In the genomic region with DNA sequence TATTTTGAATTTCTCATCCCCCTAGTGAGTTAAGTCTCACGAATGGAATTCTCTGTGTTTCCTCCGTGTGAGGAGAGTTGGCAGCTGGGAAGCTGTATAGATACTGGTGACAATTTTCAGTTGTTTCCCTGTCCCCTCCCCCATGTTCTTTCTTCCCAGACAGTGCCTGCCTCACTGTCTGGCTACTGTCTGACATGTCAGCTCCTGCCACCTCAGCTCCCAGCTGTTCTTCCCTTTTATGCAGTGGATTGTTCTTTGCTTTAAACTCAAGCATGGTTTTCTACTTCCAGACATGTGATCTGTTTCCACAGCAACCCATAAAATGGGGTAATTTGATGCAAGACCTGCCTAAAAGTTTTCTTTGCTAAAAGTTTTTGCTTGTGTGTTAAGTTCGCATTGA, we compare ENCODE assay signal across 12 mouse cellular contexts.
DNase-seq lines count a peak whose midpoint lies in the region; ATAC-seq lines count a peak whose summit lies in the region.
"Had no signal": no experiment of that assay in that cellular context is flagged by ENCODE, and none has a peak within 500 bp of the region (broad histone marks: within the 10 kb centered on the region; RNA-seq: fewer than 3 reads in every experiment).

No protein-coding gene starts in this region.

- WGBS in limb, embryonic 11.5 days: 56% methylated on average over 3 of the region's 3 CpGs
- 55% methylated on average over 3 of the region's 3 CpGs for WGBS in limb, embryonic 10.5 days
- WGBS in embryonic facial prominence, embryonic 11.5 days: 46% methylated on average over 3 of the region's 3 CpGs
- WGBS in midbrain, embryonic 13.5 days: 44% methylated on average over 3 of the region's 3 CpGs

- H3K9ac ChIP-seq in limb, embryonic 11.5 days (ENCODE audit: low read length): no peak overlapping the region
- no peak overlapping the region for H3K9ac ChIP-seq in embryonic facial prominence, embryonic 11.5 days (replicated peaks; ENCODE audit: low read length)
- no peak overlapping the region for H3K9ac ChIP-seq in midbrain, embryonic 13.5 days (replicated peaks)
- H3K9ac ChIP-seq: embryonic facial prominence, embryonic 15.5 days had no signal

- no peak overlapping the region for H3K4me2 ChIP-seq in limb, embryonic 11.5 days (ENCODE audit: low read depth, severe bottlenecking)
- H3K4me2 ChIP-seq in embryonic facial prominence, embryonic 11.5 days (ENCODE audit: low read depth, low read length): no peak overlapping the region
- H3K4me2 ChIP-seq in midbrain, embryonic 13.5 days (replicated peaks): no peak overlapping the region
- H3K4me2 ChIP-seq: embryonic facial prominence, embryonic 15.5 days had no signal

- DNase-seq in limb, embryonic 11.5 days (ENCODE audit: low spot score): peak; percentile 25
- DNase-seq in limb, embryonic 10.5 days (ENCODE audit: low spot score): no peak
- DNase-seq in embryonic facial prominence, embryonic 11.5 days (ENCODE audit: low spot score): peak; percentile 56
- DNase-seq in forelimb bud, embryonic 11.5 days (ENCODE audit: low read depth, low spot score): peak; percentile 37
- DNase-seq in cerebellum, postnatal 10 days: no peak
- DNase-seq in MN1 (ENCODE audit: low spot score): no peak
- DNase-seq: adrenal gland, postnatal 25 days; spleen, adult 18-20 months had no signal

- H3K27me3 ChIP-seq in limb, embryonic 11.5 days (ENCODE audit: control insufficient read depth, insufficient read depth, low read length): no peaks in the 10 kb centered on the region
- no peaks in the 10 kb centered on the region for H3K27me3 ChIP-seq in limb, embryonic 10.5 days (ENCODE audit: low read depth, poor library complexity, severe bottlenecking)
- H3K27me3 ChIP-seq in embryonic facial prominence, embryonic 11.5 days (ENCODE audit: control insufficient read depth, insufficient read depth, low read length): no peaks in the 10 kb centered on the region
- H3K27me3 ChIP-seq in midbrain, embryonic 13.5 days: no peaks in the 10 kb centered on the region
- H3K27me3 ChIP-seq: embryonic facial prominence, embryonic 15.5 days had no signal

- no peak overlapping the region for H3K27ac ChIP-seq in limb, embryonic 11.5 days (replicated peaks; ENCODE audit: low read depth, low read length)
- H3K27ac ChIP-seq in limb, embryonic 10.5 days: no peak overlapping the region
- no peak overlapping the region for H3K27ac ChIP-seq in embryonic facial prominence, embryonic 11.5 days (replicated peaks; ENCODE audit: low read depth, low read length)
- no peak overlapping the region for H3K27ac ChIP-seq in midbrain, embryonic 13.5 days
- H3K27ac ChIP-seq: embryonic facial prominence, embryonic 15.5 days had no signal

- peak; percentile 65; the same call in 1 of the 2 replicates for ATAC-seq in limb, embryonic 11.5 days (ENCODE audit: insufficient number of reproducible peaks, low FRiP score, low TSS enrichment, low read depth)
- peak; percentile 81 for ATAC-seq in embryonic facial prominence, embryonic 11.5 days (replicated peaks; ENCODE audit: insufficient number of reproducible peaks, low FRiP score, low TSS enrichment, low read depth)
- ATAC-seq in midbrain, embryonic 13.5 days: peak; percentile 75
- no peak for ATAC-seq in inflammation-experienced regulatory T-cells, adult 6 months

- H3K9me3 ChIP-seq in limb, embryonic 11.5 days (ENCODE audit: control insufficient read depth, low read length): no peaks in the 10 kb centered on the region
- no peaks in the 10 kb centered on the region for H3K9me3 ChIP-seq in limb, embryonic 10.5 days (replicated peaks)
- no peaks in the 10 kb centered on the region for H3K9me3 ChIP-seq in embryonic facial prominence, embryonic 11.5 days (replicated peaks; ENCODE audit: control insufficient read depth, low read length)
- H3K9me3 ChIP-seq in midbrain, embryonic 13.5 days: no peaks in the 10 kb centered on the region
- H3K9me3 ChIP-seq: embryonic facial prominence, embryonic 15.5 days; G1E had no signal

- no peaks in the 10 kb centered on the region for H3K36me3 ChIP-seq in limb, embryonic 11.5 days (ENCODE audit: control insufficient read depth, insufficient read depth, low read length)
- no peaks in the 10 kb centered on the region for H3K36me3 ChIP-seq in limb, embryonic 10.5 days
- H3K36me3 ChIP-seq in embryonic facial prominence, embryonic 11.5 days (replicated peaks; ENCODE audit: control insufficient read depth, insufficient read depth, low read depth, low read length): no peaks in the 10 kb centered on the region
- no peaks in the 10 kb centered on the region for H3K36me3 ChIP-seq in midbrain, embryonic 13.5 days
- H3K36me3 ChIP-seq: embryonic facial prominence, embryonic 15.5 days; G1E had no signal

- H3K4me3 ChIP-seq in limb, embryonic 11.5 days (ENCODE audit: low read depth, low read length): no peak overlapping the region
- H3K4me3 ChIP-seq in limb, embryonic 10.5 days: no peak overlapping the region
- H3K4me3 ChIP-seq in embryonic facial prominence, embryonic 11.5 days (ENCODE audit: low read depth, low read length): no peak overlapping the region
- H3K4me3 ChIP-seq in midbrain, embryonic 13.5 days (replicated peaks): no peak overlapping the region
- H3K4me3 ChIP-seq: embryonic facial prominence, embryonic 15.5 days had no signal

- H3K4me1 ChIP-seq in limb, embryonic 11.5 days (ENCODE audit: control insufficient read depth, insufficient read depth, low read length): no peaks in the 10 kb centered on the region
- no peaks in the 10 kb centered on the region for H3K4me1 ChIP-seq in limb, embryonic 10.5 days
- no peaks in the 10 kb centered on the region for H3K4me1 ChIP-seq in embryonic facial prominence, embryonic 11.5 days (ENCODE audit: control insufficient read depth, insufficient read depth, low read length)
- peaks cover 4% of the 10 kb centered on the region for H3K4me1 ChIP-seq in midbrain, embryonic 13.5 days (replicated peaks)
- H3K4me1 ChIP-seq: embryonic facial prominence, embryonic 15.5 days had no signal

Comparison
In these comparisons a context has a peak if more than half of its experiments do, and no peak if none do; other contexts are left out.
1. DNase-seq: peak in limb, embryonic 11.5 days (single experiment), embryonic facial prominence, embryonic 11.5 days (single experiment) and forelimb bud, embryonic 11.5 days (single experiment); none in limb, embryonic 10.5 days (single experiment), cerebellum, postnatal 10 days (0 of 2) and MN1 (single experiment).